Mouse (Mus musculus): ENCODE measurements around the gene Il11ra1.
"Not testable (repeated sequence)": the region's sequence is repeated elsewhere in the genome, so short reads cannot be mapped to it uniquely, and the experiment has no call there.

Gene Il11ra1

GRCm38 (mm10) chr4:41681176-41681575 lies 18.6 kb upstream of the Il11ra1 start:
- no peak for DNase-seq

- DNase-seq: peak; percentile 85
Observed at GRCm38 (mm10) chr4:41681947-41682346, 17.8 kb upstream of the Il11ra1 start.

GRCm38 (mm10) chr4:41682789-41683188 lies 17.0 kb upstream of the Il11ra1 start:
- DNase-seq: no peak

- peak; percentile 91 for DNase-seq
Observed at GRCm38 (mm10) chr4:41683303-41683702, 16.5 kb upstream of the Il11ra1 start.

GRCm38 (mm10) chr4:41684131-41684930 lies 15.5 kb upstream of the Il11ra1 start:
- peak; percentile 88 for DNase-seq

GRCm38 (mm10) chr4:41684931-41685453 lies 14.8 kb upstream of the Il11ra1 start:
- DNase-seq: peak; percentile 86

GRCm38 (mm10) chr4:41685882-41686492 lies 13.8 kb upstream of the Il11ra1 start:
- not testable (repeated sequence) for DNase-seq

- DNase-seq: not testable (repeated sequence)
Observed at GRCm38 (mm10) chr4:41688562-41688961, 11.2 kb upstream of the Il11ra1 start.

- DNase-seq: not testable (repeated sequence)
Observed at GRCm38 (mm10) chr4:41690014-41690413, 9.8 kb upstream of the Il11ra1 start.

GRCm38 (mm10) chr4:41693511-41693910 lies 6.3 kb upstream of the Il11ra1 start:
- DNase-seq: not testable (repeated sequence)

- not testable (repeated sequence) for DNase-seq
Observed at GRCm38 (mm10) chr4:41695800-41696199, 4.0 kb upstream of the Il11ra1 start.

- not testable (repeated sequence) for DNase-seq
Observed at GRCm38 (mm10) chr4:41696452-41696851, 3.3 kb upstream of the Il11ra1 start.

GRCm38 (mm10) chr4:41696930-41697841 lies 2.6 kb upstream of the Il11ra1 start, which contains the start of gene Cntfr:
Cntfr (minus strand) TSS chr4:41697089.
- peak; percentile 97 for DNase-seq

GRCm38 (mm10) chr4:41698421-41699016 lies 1.3 kb upstream of the Il11ra1 start:
- DNase-seq: peak; percentile 98

- DNase-seq: peak; percentile 90
Observed at GRCm38 (mm10) chr4:41700224-41700623, 435 bp downstream of the Il11ra1 start.

- DNase-seq: peak; percentile 85
Observed at GRCm38 (mm10) chr4:41702226-41702625, 2.4 kb downstream of the Il11ra1 start.

GRCm38 (mm10) chr4:41704651-41705050 lies 4.9 kb downstream of the Il11ra1 start:
- DNase-seq: no peak

- no peak for DNase-seq
Observed at GRCm38 (mm10) chr4:41705922-41706754, 6.3 kb downstream of the Il11ra1 start.

- no peak for DNase-seq
Observed at GRCm38 (mm10) chr4:41707011-41707535, 7.3 kb downstream of the Il11ra1 start.

GRCm38 (mm10) chr4:41708192-41708745 lies 8.5 kb downstream of the Il11ra1 start:
- DNase-seq: no peak

GRCm38 (mm10) chr4:41710229-41710628 lies 10.4 kb downstream of the Il11ra1 start:
- no peak for DNase-seq

Measured in heart, adult 11 months (tissue).